Mouse (Mus musculus): ENCODE measurements around the gene Eif4ebp2. TPM values are rescaled to one million over a fixed set of nuclear protein-coding genes. Genes with fewer than 3 reads are reported as not detected.

Eif4ebp2 gene
- total RNA-seq (2023): 100 to 1,000 TPM; 121 to 131 TPM

GRCm38 (mm10) chr10:61452645-61453044 is at the start of gene Eif4ebp2:
Gene Eif4ebp2, minus strand, starts transcription at chr10:61452661.

GRCm38 (mm10) chr10:61475594-61476439 is 23.4 kb upstream of the Eif4ebp2 start, which contains the start of gene Lrrc20:
Gene Lrrc20, plus strand, starts transcription at chr10:61475801.

GRCm38 (mm10) chr10:61417672-61418071 is 34.8 kb downstream of the Eif4ebp2 start, which contains the start of gene Nodal:
Gene Nodal, plus strand, starts transcription at chr10:61417972.

GRCm38 (mm10) chr10:61383021-61383714 is 69.3 kb downstream of the Eif4ebp2 start, which contains the start of gene Pald1:
Gene Pald1, minus strand, starts transcription at chr10:61383530.

Other genes with a start within 250 kb of the Eif4ebp2 start
- gene Adamts14, start 179.2 kb downstream of the Eif4ebp2 start, total RNA-seq (2023): under 1 TPM in 1 of 2 experiments, not detected in 1; 0.11 TPM
- gene Prf1, start 154.8 kb downstream of the Eif4ebp2 start, total RNA-seq (2023): under 1 TPM in 1 of 2 experiments, not detected in 1; 0.22 TPM
- 1 to 10 TPM in 1 of 2 experiments, under 1 TPM in 1; 0.48 to 1.3 TPM for gene Pald1, start 69.1 kb downstream of the Eif4ebp2 start, total RNA-seq (2023)
- gene Nodal, start 34.7 kb downstream of the Eif4ebp2 start, total RNA-seq (2023): not detected
- gene Lrrc20, start 23.1 kb upstream of the Eif4ebp2 start, total RNA-seq (2023): 10 to 100 TPM in 1 of 2 experiments, 1 to 10 TPM in 1; 9.6 to 10.6 TPM
- not detected for gene Npffr1, start 142.8 kb upstream of the Eif4ebp2 start, total RNA-seq (2023)
- gene Ppa1, start 195.9 kb upstream of the Eif4ebp2 start, total RNA-seq (2023): 10 to 100 TPM; 11.8 to 12.4 TPM
- gene Sar1a, start 227.6 kb upstream of the Eif4ebp2 start, total RNA-seq (2023): 100 to 1,000 TPM; 123 to 138 TPM
- gene Tysnd1, start 242.9 kb upstream of the Eif4ebp2 start, total RNA-seq (2023): 10 to 100 TPM; 16.8 to 19.0 TPM

All from neutrophil, adult 83 days (primary cell).